Mouse (Mus musculus) CH12.LX (cell line): ENCODE data around the gene Tmem54. TPM values are rescaled to one million over a fixed set of nuclear protein-coding genes. Genes with fewer than 3 reads are reported as not detected.
A peak's percentile ranks its signal among the peaks of the same experiment; 100 is the strongest.

Experiments
- DNase-seq: peaks from one replicate; pipeline ENCODE4 v3.0.0-alpha.2; 2013; ENCODE audit errors: extremely low read depth
- H3K27ac ChIP-seq: 2 replicates; pipeline ENCODE4 v1.5.1; 2012; ENCODE audit warnings: low read depth, mild to moderate bottlenecking, control low read depth, moderate library complexity; ENCODE audit not compliant: insufficient read depth
- H3K27me3 ChIP-seq: replicated peaks from 2 replicates; pipeline ENCODE3; 2012; ENCODE audit warnings: inconsistent platforms
- H3K36me3 ChIP-seq, 2 experiments: replicated peaks in 1 of 2; 2 replicates each; pipeline versions ENCODE3 to v1.6.1; 2012; ENCODE audit warnings: inconsistent platforms in 1 of 2, low read length in 1 of 2, mild to moderate bottlenecking in 1 of 2, mixed read lengths in 1 of 2, moderate library complexity in 1 of 2; ENCODE audit not compliant: control insufficient read depth in 1 of 2, insufficient read depth in 1 of 2
- H3K4me1 ChIP-seq, 2 experiments: 2 replicates each; pipeline ENCODE4 v1.6.1; 2012; ENCODE audit warnings: inconsistent platforms in 1 of 2, moderate library complexity in 1 of 2; ENCODE audit not compliant: insufficient read depth in 2 of 2, control insufficient read depth in 1 of 2
- H3K4me2 ChIP-seq: 2 replicates; pipeline ENCODE4 v1.6.1; 2012; ENCODE audit warnings: low read depth, mild to moderate bottlenecking, control low read depth; ENCODE audit not compliant: poor library complexity, insufficient read depth, severe bottlenecking
- H3K4me3 ChIP-seq, 3 experiments: fragments of 150-350 bp in 1 of 3; sonication (generic) in 1 of 3; replicated peaks in 1 of 3; 2 replicates each; pipeline versions ENCODE3 to v1.5.1; 2011 to 2012; ENCODE audit warnings: low read depth in 2 of 3, low read length in 2 of 3, mild to moderate bottlenecking in 2 of 3, moderate library complexity in 2 of 3, control low read depth in 1 of 3, improper control_type of control experiment in 1 of 3, inconsistent platforms in 1 of 3, mixed read lengths in 1 of 3; ENCODE audit not compliant: poor library complexity in 1 of 3
- H3K79me2 ChIP-seq: replicated peaks from 2 replicates; pipeline ENCODE4 v1.6.1; 2012; ENCODE audit warnings: mild to moderate bottlenecking, moderate library complexity; ENCODE audit not compliant: control insufficient read depth, poor library complexity, insufficient read depth, severe bottlenecking; ENCODE audit errors: extremely low read depth
- H3K9ac ChIP-seq: 2 replicates; pipeline ENCODE4 v1.6.1; 2012; ENCODE audit warnings: low read depth, mild to moderate bottlenecking, control low read depth, moderate library complexity; ENCODE audit not compliant: insufficient read depth
- H3K9me3 ChIP-seq: replicated peaks from 2 replicates; pipeline ENCODE3; 2012; ENCODE audit warnings: low read length, inconsistent platforms, mixed read lengths
- BHLHE40 ChIP-seq: IDR thresholded peaks from 2 replicates; pipeline ENCODE4 v1.6.1; 2011; ENCODE audit warnings: mild to moderate bottlenecking, low read depth, low read length, improper control_type of control experiment
- CTCF ChIP-seq, 2 experiments: IDR thresholded peaks in 1 of 2; conservative IDR thresholded peaks in 1 of 2; 2 replicates each; pipeline ENCODE4 v1.5.1; 2011 to 2012; ENCODE audit warnings: low read depth in 2 of 2, low read length in 2 of 2, improper control_type of control experiment in 1 of 2, inconsistent platforms in 1 of 2, mild to moderate bottlenecking in 1 of 2, moderate library complexity in 1 of 2
- E2F4 ChIP-seq: IDR thresholded peaks from 2 replicates; pipeline ENCODE4 v1.6.1; 2011; ENCODE audit warnings: low read depth, low read length, improper control_type of control experiment; ENCODE audit not compliant: insufficient replicate concordance
- EP300 ChIP-seq: IDR thresholded peaks from 2 replicates; pipeline ENCODE4 v1.6.1; 2011; ENCODE audit warnings: low read length, improper control_type of control experiment
- HCFC1 ChIP-seq: IDR thresholded peaks from 2 replicates; pipeline ENCODE4 v1.6.1; 2012; ENCODE audit warnings: low read depth, mild to moderate bottlenecking, inconsistent platforms, low read length, improper control_type of control experiment
- KAT2A ChIP-seq: IDR thresholded peaks from 2 replicates; pipeline ENCODE4 v1.6.1; 2012; ENCODE audit warnings: low read length, improper control_type of control experiment, inconsistent platforms; ENCODE audit not compliant: insufficient replicate concordance
- MAX ChIP-seq: IDR thresholded peaks from 2 replicates; pipeline ENCODE4 v1.6.1; 2011; ENCODE audit warnings: low read length, improper control_type of control experiment
- PAX5 ChIP-seq: IDR thresholded peaks from 2 replicates; pipeline ENCODE4 v1.6.1; 2012; ENCODE audit warnings: low read length, inconsistent platforms, mixed read lengths
- POLR2A ChIP-seq: IDR thresholded peaks from 2 replicates; pipeline ENCODE4 v1.6.1; 2011; ENCODE audit warnings: low read depth, mild to moderate bottlenecking, improper control_type of control experiment, low read length
- POLR2AphosphoS2 ChIP-seq: IDR thresholded peaks from 2 replicates; pipeline ENCODE4 v1.6.1; 2011; ENCODE audit warnings: low read depth, low read length, improper control_type of control experiment
- RAD21 ChIP-seq: IDR thresholded peaks from 2 replicates; pipeline ENCODE4 v1.6.1; 2011; ENCODE audit warnings: low read depth, mild to moderate bottlenecking, low read length, improper control_type of control experiment, moderate library complexity
- SMC3 ChIP-seq: IDR thresholded peaks from 2 replicates; pipeline ENCODE4 v1.6.1; 2011; ENCODE audit warnings: low read depth, low read length, improper control_type of control experiment
- USF1 ChIP-seq: IDR thresholded peaks from 2 replicates; pipeline ENCODE4 v1.6.1; 2014; ENCODE audit warnings: low read depth, mild to moderate bottlenecking, inconsistent platforms, low read length, improper control_type of control experiment
- ZC3H11A ChIP-seq: IDR thresholded peaks from 2 replicates; pipeline ENCODE4 v1.6.1; 2012; ENCODE audit warnings: low read depth, mild to moderate bottlenecking, inconsistent platforms, low read length, improper control_type of control experiment
- ZNF384 ChIP-seq: IDR thresholded peaks from 2 replicates; pipeline ENCODE4 v1.6.1; 2012; ENCODE audit warnings: low read depth, low read length, improper control_type of control experiment, inconsistent platforms
- dilution Hi-C: fragments of 300-500 bp; cut with MboI; formaldehyde crosslinking; loops from 2 replicates; pipeline ENCODE4 v1.14.3; 2020; ENCODE audit warnings: low sequenced_read_pairs; ENCODE audit not compliant: extremely low pct_unique_long_range_greater_than_20kb, extremely low pct_ligation_motif_present
- in situ Hi-C: fragments of 300-500 bp; cut with MboI; formaldehyde crosslinking; loops from 3 replicates; pipeline ENCODE4 v1.14.3; 2019; ENCODE audit warnings: low sequenced_read_pairs, low pct_ligation_motif_present, low pct_unique_long_range_greater_than_20kb, mixed read lengths
- polyA plus RNA-seq: library from polyadenylated mRNA; unstranded; fragments of >175 nt; gene quantifications from 2 replicates; pipeline ENCODE4 v1.2.1, GENCODE M21; 2012; ENCODE audit warnings: low read depth; ENCODE audit not compliant: insufficient read length
- total RNA-seq, 2 experiments: library from RNA; depleted of rRNA; stranded (reverse); fragments of 300-350 nt in 1 of 2; fragments of >200 nt in 1 of 2; gene quantifications; 2 replicates each; pipeline ENCODE4 v1.2.3; 2012 to 2014

Gene Tmem54
- total and polyA plus RNA-seq, 3 experiments, result not detected

GRCm38 (mm10) chr4:129082379-129083115 lies 22.8 kb upstream of the Tmem54 start:
- no peak overlapping the region for H3K27ac ChIP-seq
- no peaks in the 10 kb centered on the region for H3K9me3 ChIP-seq
- H3K79me2 ChIP-seq, result no peaks in the 10 kb centered on the region
- DNase-seq, result peak; percentile 79
- peaks cover 46 to 92% of the 10 kb centered on the region in 2 experiments for H3K36me3 ChIP-seq
- in situ Hi-C loops, result loop anchor here (10.0 kb wide), 1 partner anchor 368 kb away; no protein-coding TSS in a partner anchor
- H3K4me3 ChIP-seq, result no peak overlapping the region
- H3K4me2 ChIP-seq, result no peak overlapping the region
- dilution Hi-C loops, result no loop called here
- H3K27me3 ChIP-seq, result no peaks in the 10 kb centered on the region
- H3K4me1 ChIP-seq, result peaks cover 0 to 9% of the 10 kb centered on the region in 2 experiments; a peak in 1 of 4 replicates
- no peak overlapping the region for H3K9ac ChIP-seq
- TF ChIP-seq MAX (no peak), SMC3 (peak; percentile 96), RAD21 (peak; percentile 94), ZC3H11A (peak; percentile 75; the same call in 1 of the 2 replicates), CTCF (conservative IDR thresholded peaks at IDR 0.05 in 1 of 2, IDR thresholded peaks at IDR 0.05 in 1 of 2; ENCODE audit: low read depth in 2 of 2, low read length in 2 of 2) (peak; percentile 44 to 92; a peak in 3 of 4 replicates), ZNF384 (no peak)

GRCm38 (mm10) chr4:129084896-129085295 lies 20.5 kb upstream of the Tmem54 start:
- Histone ChIP-seq H3K27me3 (no peaks in the 10 kb centered on the region), H3K4me3 (no peak overlapping the region), H3K4me2 (no peak overlapping the region), H3K9me3 (no peaks in the 10 kb centered on the region), H3K9ac (no peak overlapping the region), H3K36me3 (peaks cover 32 to 70% of the 10 kb centered on the region in 2 experiments), H3K4me1 (peaks cover 0 to 9% of the 10 kb centered on the region in 2 experiments; a peak in 1 of 4 replicates), H3K27ac (no peak overlapping the region), H3K79me2 (no peaks in the 10 kb centered on the region)
- TF ChIP-seq E2F4 (no peak), MAX (no peak), EP300 (no peak), POLR2A (no peak), PAX5 (no peak), ZNF384 (no peak), HCFC1 (no peak), USF1 (no peak), POLR2AphosphoS2 (no peak), BHLHE40 (no peak), KAT2A (no peak)
- no peak for DNase-seq
- in situ Hi-C loops, result loop anchor here (10.0 kb wide), 1 partner anchor 370 kb away; no protein-coding TSS in a partner anchor
- dilution Hi-C loops, result no loop called here
